Mouse (Mus musculus) layer of hippocampus, postnatal 10 days (tissue): ENCODE measurements around the gene Fbp1. TPM values are rescaled to one million over a fixed set of nuclear protein-coding genes. Genes with fewer than 3 reads are reported as not detected.
"Not testable (repeated sequence)": the region's sequence is repeated elsewhere in the genome, so short reads cannot be mapped to it uniquely, and the experiment has no call there.

Experiments used
- DNase-seq, 2 experiments: peaks; one replicate each; pipeline ENCODE4 v3.0.0; 2021; ENCODE audit warnings: low spot score in 2 of 2
- total RNA-seq, 2 experiments: library from RNA; stranded (reverse); gene quantifications; 2 replicates each; pipeline ENCODE4 v1.2.3; 2021

The Fbp1 gene
- total RNA-seq, 2 experiments from 2014 or later, result 1.1 to 1.6 TPM

DNA sequence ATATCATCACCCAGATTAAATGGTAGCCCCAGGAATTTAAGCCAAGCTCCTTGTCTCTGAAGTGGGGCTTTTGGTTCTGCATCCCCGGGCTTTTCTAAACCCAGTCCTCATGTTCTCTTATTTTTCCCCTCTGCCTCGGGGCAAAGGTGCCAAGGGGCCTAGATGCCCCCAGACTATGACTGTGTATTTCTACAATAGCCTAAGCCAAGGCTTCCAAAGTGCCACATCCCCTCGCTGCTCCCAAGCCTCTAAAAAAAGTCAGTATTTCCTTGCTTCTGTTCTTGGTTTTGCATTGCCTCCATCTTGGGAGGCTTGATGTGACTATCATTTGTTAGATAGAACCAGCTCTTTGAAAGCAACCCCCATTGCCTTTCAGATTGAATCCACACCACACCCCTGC lies 3.5 kb downstream of the Fbp1 start:
- DNase-seq, result no peak

GRCm38 (mm10) chr13:62883925-62884324 lies 4.2 kb downstream of the Fbp1 start:
- no peak for DNase-seq

DNA sequence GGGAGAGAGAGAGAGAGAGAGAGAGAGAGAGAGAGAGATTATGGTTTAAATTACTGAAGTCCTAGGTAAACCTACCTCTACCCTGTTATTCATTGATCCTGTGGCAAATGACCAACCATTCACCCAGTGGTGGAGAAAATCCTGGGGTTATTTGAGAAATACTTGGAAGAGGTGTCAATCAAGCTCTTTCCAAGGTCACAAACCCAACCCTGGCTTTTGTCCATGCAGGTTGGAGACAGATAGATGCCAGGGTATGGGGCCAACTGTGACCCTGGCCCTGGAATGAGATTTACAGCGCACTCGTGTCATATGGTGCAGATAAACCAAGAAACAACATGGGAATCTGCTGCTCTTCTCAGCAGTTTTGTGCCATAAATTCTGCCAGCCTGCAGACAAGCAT lies 4.6 kb downstream of the Fbp1 start:
- DNase-seq, result no peak

GRCm38 (mm10) chr13:62882856-62883255 lies 5.2 kb downstream of the Fbp1 start:
- no peak for DNase-seq

- DNase-seq, result no peak
Measured at GRCm38 (mm10) chr13:62881336-62881735, 6.7 kb downstream of the Fbp1 start.

GRCm38 (mm10) chr13:62879831-62880615 lies 8.1 kb downstream of the Fbp1 start:
- no peak for DNase-seq

- no peak for DNase-seq
Measured at GRCm38 (mm10) chr13:62879411-62879810, 8.7 kb downstream of the Fbp1 start.

GRCm38 (mm10) chr13:62877247-62877646 lies 10.8 kb downstream of the Fbp1 start:
- DNase-seq, result no peak

DNA sequence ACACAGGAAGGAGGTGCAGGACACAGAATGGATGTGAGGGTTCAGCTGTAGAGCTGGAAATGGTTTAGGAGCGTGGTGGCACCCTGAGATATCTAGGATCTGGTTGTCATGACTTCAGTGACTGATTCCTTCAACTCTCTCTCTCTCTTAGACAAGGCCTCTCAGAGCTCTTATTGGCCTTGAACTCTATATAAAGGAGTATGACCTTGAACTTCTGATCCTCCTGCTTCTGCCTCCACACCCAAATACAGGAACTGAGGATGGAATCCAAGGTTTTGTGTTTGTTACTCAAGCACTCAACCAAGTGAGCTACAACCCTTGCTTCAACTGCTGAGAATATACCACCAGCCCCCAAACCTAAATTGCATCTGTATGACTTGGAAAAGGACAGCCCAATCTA lies 12.0 kb downstream of the Fbp1 start:
- DNase-seq, result no peak

GRCm38 (mm10) chr13:62872252-62872651 lies 15.8 kb downstream of the Fbp1 start:
- no peak for DNase-seq

DNA sequence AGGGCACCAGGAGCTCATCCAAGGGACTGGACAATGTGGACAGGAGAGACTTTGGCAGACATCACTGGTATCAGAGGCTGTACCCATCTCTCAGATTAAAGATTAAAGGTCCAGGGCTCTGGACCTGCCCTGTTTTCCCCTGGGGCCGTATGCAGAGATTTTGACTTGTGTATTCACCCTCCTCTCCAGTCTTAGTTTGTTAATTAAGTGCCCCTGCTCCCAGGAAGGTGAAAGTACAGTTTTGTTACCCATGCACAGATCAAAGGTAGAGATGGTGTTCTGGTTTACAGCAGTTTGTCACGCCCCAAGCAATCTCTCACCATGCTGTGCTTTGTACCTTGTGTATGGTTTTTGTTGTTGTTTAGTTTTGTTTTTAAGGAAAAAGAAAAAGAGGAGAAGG lies 17.5 kb downstream of the Fbp1 start:
- no peak for DNase-seq

GRCm38 (mm10) chr13:62866817-62867216 lies 21.3 kb downstream of the Fbp1 start:
- no peak for DNase-seq

GRCm38 (mm10) chr13:62865651-62866315 lies 22.3 kb downstream of the Fbp1 start:
- no peak for DNase-seq

GRCm38 (mm10) chr13:62863771-62864170 lies 24.3 kb downstream of the Fbp1 start:
- DNase-seq, result no peak

- DNase-seq, result no peak
Measured at GRCm38 (mm10) chr13:62862875-62863274, 25.2 kb downstream of the Fbp1 start.

GRCm38 (mm10) chr13:62860068-62860467 lies 28.0 kb downstream of the Fbp1 start:
- no peak for DNase-seq

DNA sequence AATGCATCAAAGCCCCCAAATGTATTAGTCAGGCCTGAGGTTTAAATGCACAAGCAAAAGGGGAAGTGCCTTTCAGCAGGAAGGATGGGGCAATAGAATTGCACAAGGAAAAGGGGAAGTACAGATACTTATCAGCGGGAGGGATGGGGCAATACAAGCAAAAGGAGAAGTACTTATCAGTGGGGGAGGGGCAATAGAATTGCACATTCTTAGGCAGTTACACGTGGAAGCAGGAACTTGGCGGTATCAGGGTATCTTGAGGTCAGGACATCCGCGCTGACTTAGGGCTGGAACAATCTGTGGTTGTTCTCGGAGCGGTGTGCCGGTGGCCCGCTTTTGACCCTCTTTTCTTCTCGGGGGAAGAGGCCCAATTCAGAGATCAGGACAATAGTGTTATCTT lies 28.8 kb downstream of the Fbp1 start:
- not testable (repeated sequence) for DNase-seq

DNA sequence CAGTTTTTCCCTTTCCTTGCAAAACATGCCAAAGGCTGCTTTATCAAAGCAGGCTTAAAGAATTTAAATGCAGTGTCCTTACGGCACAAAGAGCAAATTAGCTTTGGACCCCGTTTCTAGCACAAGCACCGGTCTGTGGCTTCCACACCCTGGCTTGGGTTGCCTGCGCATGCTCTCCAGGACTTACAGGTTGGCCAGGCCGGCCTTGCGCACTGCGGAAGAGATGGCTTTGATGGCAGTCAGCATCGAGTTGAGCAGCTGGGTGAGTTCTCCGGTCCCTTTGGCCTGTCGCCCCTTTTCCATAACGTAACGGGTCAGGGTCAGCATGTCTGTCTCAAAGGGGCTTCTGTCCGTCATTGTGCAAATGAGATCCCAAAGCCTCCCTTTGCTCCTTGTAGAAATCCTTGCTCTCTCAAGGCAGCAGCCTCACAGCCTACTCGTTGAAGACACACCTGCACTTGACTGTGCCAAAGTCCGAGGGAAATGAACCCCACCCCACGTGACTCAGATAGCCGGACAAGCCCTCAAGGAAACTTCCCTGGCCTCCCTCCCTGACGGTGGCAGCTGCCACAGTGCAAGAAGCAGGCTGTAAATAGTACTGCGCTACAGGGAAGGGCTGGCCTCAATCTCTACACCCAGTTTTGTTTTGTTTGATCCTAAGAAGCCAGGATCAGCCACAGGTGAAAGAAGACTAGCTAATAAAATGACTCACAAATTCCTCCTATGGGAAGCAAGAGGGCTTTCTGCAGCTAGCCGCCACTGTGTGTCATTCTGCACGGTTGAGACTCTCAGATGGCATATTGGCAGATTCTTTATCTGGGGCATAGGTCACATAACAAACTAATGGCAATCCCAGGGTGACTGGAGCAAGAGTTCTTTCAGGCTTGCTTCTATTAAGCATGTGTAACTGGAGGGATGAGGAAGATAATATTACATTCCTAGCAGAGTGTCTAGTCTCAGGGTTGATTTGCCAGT lies 29.9 kb downstream of the Fbp1 start, which contains the start of gene Fbp2:
Fbp2 (minus strand) TSS at position 482 of the 975 bp plus-strand sequence.
- no peak for DNase-seq

DNA sequence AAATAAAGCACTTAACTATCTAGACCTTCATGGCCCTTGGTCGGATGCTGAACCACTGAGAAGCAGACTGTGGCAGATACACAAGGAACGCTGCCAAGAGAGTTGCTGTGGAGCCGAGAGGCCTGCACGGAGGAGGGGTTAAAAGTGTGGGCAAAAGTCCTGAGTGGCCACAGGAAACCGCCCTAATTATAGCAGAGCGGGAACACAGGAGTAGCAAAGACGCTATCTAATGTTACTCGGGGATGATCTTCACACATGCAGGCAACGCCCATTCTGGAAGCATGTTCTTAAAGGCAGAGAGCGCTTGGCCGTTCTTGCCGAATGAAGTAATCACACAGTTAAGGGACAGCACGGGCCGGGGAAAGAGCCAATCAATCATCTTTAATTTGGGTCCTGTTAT lies 31.2 kb downstream of the Fbp1 start:
- no peak for DNase-seq

DNA sequence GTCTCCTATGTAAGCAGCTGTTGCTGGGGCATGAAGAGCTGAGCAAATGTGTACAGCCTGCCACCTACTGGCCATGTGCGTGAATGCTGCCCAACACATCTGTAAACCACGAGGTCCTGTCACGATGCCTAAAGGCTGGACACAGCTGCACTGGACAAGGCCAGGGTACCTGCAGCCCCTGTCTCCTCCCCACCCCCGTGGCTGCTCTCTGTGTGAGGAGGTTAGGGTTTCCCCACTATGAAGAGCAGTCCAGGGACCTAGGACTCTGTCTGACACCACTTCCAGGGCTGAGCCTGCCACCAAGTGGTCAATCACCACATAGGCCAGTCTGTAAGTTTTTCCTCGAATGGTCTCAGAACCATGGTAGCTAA lies 31.8 kb downstream of the Fbp1 start:
- DNase-seq, result peak; percentile 72 to 82
